Mouse (Mus musculus): ENCODE measurements around the gene Ddx41.
"Not testable (repeated sequence)": the region's sequence is repeated elsewhere in the genome, so short reads cannot be mapped to it uniquely, and the experiment has no call there.

Ddx41 gene

GRCm38 (mm10) chr13:55536194-55537175 lies at the start of gene Ddx41:
Gene Ddx41 (minus strand): TSS chr13:55536658.
- DNase-seq = peak; percentile 98

- DNase-seq = no peak
These were observed 41.6 kb upstream of the Ddx41 start for GRCm38 (mm10) chr13:55578086-55578485.

GRCm38 (mm10) chr13:55576872-55577271 lies 40.4 kb upstream of the Ddx41 start:
- DNase-seq = not testable (repeated sequence)

- peak; percentile 32 for DNase-seq
These were observed 39.5 kb upstream of the Ddx41 start for GRCm38 (mm10) chr13:55575932-55576331.

- DNase-seq = no peak
These were observed 37.9 kb upstream of the Ddx41 start for GRCm38 (mm10) chr13:55574321-55574720.

GRCm38 (mm10) chr13:55573432-55573831 lies 37.0 kb upstream of the Ddx41 start, which contains the start of gene Tmed9:
Gene Tmed9 (plus strand): TSS chr13:55573732.
- no peak for DNase-seq

GRCm38 (mm10) chr13:55571977-55572376 lies 35.5 kb upstream of the Ddx41 start:
- no peak for DNase-seq

- peak; percentile 96 for DNase-seq
These were observed 34.7 kb upstream of the Ddx41 start, which contains the start of gene Fam193b for GRCm38 (mm10) chr13:55571027-55571751. Gene Fam193b (minus strand): TSS chr13:55571120.

- peak; percentile 70 for DNase-seq
These were observed 34.0 kb upstream of the Ddx41 start for GRCm38 (mm10) chr13:55570286-55570973.

- DNase-seq = peak; percentile 48
These were observed 33.3 kb upstream of the Ddx41 start for GRCm38 (mm10) chr13:55569726-55570285.

- not testable (repeated sequence) for DNase-seq
These were observed 32.1 kb upstream of the Ddx41 start for GRCm38 (mm10) chr13:55568524-55568923.

- DNase-seq = no peak
These were observed 31.5 kb upstream of the Ddx41 start for GRCm38 (mm10) chr13:55567949-55568348.

GRCm38 (mm10) chr13:55567001-55567400 lies 30.5 kb upstream of the Ddx41 start:
- DNase-seq = no peak

- DNase-seq = no peak
These were observed 26.9 kb upstream of the Ddx41 start for GRCm38 (mm10) chr13:55563266-55563879.

GRCm38 (mm10) chr13:55557499-55557898 lies 21.0 kb upstream of the Ddx41 start:
- no peak for DNase-seq

GRCm38 (mm10) chr13:55555921-55556320 lies 19.5 kb upstream of the Ddx41 start:
- no peak for DNase-seq

GRCm38 (mm10) chr13:55549061-55549460 lies 12.6 kb upstream of the Ddx41 start:
- DNase-seq = no peak

- DNase-seq = no peak
These were observed 12.0 kb upstream of the Ddx41 start for GRCm38 (mm10) chr13:55548426-55548825.

- DNase-seq = no peak
These were observed 11.5 kb upstream of the Ddx41 start for GRCm38 (mm10) chr13:55547916-55548315.

GRCm38 (mm10) chr13:55544792-55545191 lies 8.3 kb upstream of the Ddx41 start:
- DNase-seq = no peak

GRCm38 (mm10) chr13:55543447-55543846 lies 7.0 kb upstream of the Ddx41 start:
- no peak for DNase-seq

- DNase-seq = no peak
These were observed 6.4 kb upstream of the Ddx41 start for GRCm38 (mm10) chr13:55542891-55543290.

All from thymus, postnatal 14 days (tissue).